Comparison of ENCODE assay signal across 14 mouse cellular contexts in the genomic region with DNA sequence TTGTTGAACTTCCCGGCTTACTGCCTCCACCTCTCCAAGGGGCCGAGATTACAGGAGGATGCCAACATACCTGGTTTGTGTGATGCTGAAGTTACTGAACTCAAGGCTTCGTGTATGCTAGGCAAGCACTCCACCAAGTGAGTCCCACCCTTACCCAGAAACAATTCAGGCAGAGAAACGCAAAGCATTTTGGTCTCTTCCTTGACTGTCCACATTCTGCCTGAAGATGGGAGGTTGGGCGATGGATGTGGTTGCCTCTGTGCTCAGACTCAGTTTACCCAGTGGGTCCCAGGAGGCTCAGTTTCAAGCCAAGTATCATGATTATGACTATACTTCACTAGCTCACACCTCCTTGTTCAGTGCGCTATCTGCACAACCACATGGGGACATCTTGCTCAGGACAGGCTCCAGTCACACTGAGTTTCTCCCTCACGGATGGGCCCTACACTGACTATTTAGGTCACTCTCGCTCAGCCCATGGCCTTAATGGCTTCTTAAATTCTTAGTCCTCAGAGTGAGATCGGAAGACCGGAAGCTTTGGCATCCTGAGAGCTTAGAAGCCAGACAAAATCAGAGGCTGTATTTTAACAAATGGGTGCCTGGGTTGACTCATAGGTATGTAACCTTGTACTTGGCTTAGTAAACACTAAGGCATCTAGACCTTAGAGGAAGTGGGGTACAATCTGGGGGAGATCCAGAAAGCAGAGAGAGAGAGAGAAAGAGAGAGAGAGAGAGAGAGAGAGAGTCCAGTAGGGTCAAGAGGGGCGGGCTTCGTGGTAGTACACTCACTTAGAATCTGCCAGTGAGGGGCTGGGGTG.
A peak's percentile ranks its signal among the peaks of the same experiment; 100 is the strongest.
DNase-seq lines count a peak whose midpoint lies in the region; ATAC-seq and TF ChIP-seq lines count a peak whose summit lies in the region.
"Had no signal": no experiment of that assay in that cellular context is flagged by ENCODE, and none has a peak within 500 bp of the region (broad histone marks: within the 10 kb centered on the region; RNA-seq: fewer than 3 reads in every experiment).

No protein-coding gene starts in this region.

- no peak for ATAC-seq in forebrain, embryonic 14.5 days
- ATAC-seq in liver, embryonic 15.5 days (ENCODE audit: insufficient read depth) = peak; percentile 76
- 0 out of 2 replicates have a peak, but pooled peaks have one; percentile 2 for ATAC-seq in common myeloid progenitor, adult 5-6 weeks (replicated peaks; ENCODE audit: low read depth, poor library complexity, severe bottlenecking)
- ATAC-seq: inflammation-experienced regulatory T-cells, adult 6 months had no signal

- peaks cover 75% of the 10 kb centered on the region for H3K27me3 ChIP-seq in forebrain, embryonic 10.5 days (ENCODE audit: poor library complexity, severe bottlenecking)
- no peaks in the 10 kb centered on the region; the same call in 1 of the 2 replicates for H3K27me3 ChIP-seq in forebrain, embryonic 14.5 days (replicated peaks; ENCODE audit: control insufficient read depth, insufficient read depth, low read length)
- H3K27me3 ChIP-seq in liver, embryonic 15.5 days = no peaks in the 10 kb centered on the region
- H3K27me3 ChIP-seq in cerebellum, adult 2 months (ENCODE audit: control insufficient read depth, insufficient read depth, low read length) = peaks cover 1% of the 10 kb centered on the region; the same call in 1 of the 2 replicates
- H3K27me3 ChIP-seq: embryonic facial prominence, embryonic 12.5 days; heart, embryonic 15.5 days; limb, embryonic 15.5 days had no signal

- no peak overlapping the region for H3K4me2 ChIP-seq in forebrain, embryonic 14.5 days (ENCODE audit: low read length)
- H3K4me2 ChIP-seq in liver, embryonic 15.5 days = peak overlapping the region; percentile 54
- H3K4me2 ChIP-seq: embryonic facial prominence, embryonic 12.5 days; heart, embryonic 15.5 days; limb, embryonic 15.5 days had no signal

- H3K9ac ChIP-seq in forebrain, embryonic 14.5 days (ENCODE audit: low read length) = no peak overlapping the region
- H3K9ac ChIP-seq in liver, embryonic 15.5 days = no peak overlapping the region
- H3K9ac ChIP-seq: embryonic facial prominence, embryonic 12.5 days; heart, embryonic 15.5 days; limb, embryonic 15.5 days had no signal

- DNase-seq in forebrain, embryonic 10.5 days (ENCODE audit: extremely low spot score, low spot score) = no peak
- no peak for DNase-seq in forebrain, embryonic 14.5 days (ENCODE audit: low spot score)
- DNase-seq in liver = no peak
- DNase-seq in spleen, postnatal 36 days (ENCODE audit: low spot score in 2 of 2) = peak; percentile 14 to 51
- no peak for DNase-seq in layer of hippocampus, adult 8-10 months (ENCODE audit: low spot score in 2 of 2)
- DNase-seq in cerebellum, adult 2 months = no peak
- DNase-seq: thymus, adult 2 months had no signal

- no peak for TF ChIP-seq CTCF in cerebellum, adult 2 months (IDR thresholded peaks at IDR 0.05; ENCODE audit: borderline replicate concordance, insufficient read depth, low read depth, low read length)

- 91% methylated on average over 12 of the region's 12 CpGs for WGBS in forebrain, embryonic 10.5 days
- WGBS in forebrain, embryonic 14.5 days = 89% methylated on average over 12 of the region's 12 CpGs
- 58% methylated on average over 12 of the region's 12 CpGs for WGBS in liver, embryonic 15.5 days (ENCODE audit: insufficient replicate concordance)
- 88% methylated on average over 12 of the region's 12 CpGs for WGBS in cerebellum, adult 2 months

- H3K4me1 ChIP-seq in forebrain, embryonic 10.5 days = peaks cover 64% of the 10 kb centered on the region
- peaks cover 10% of the 10 kb centered on the region; the same call in 1 of the 2 replicates for H3K4me1 ChIP-seq in forebrain, embryonic 14.5 days (ENCODE audit: control insufficient read depth, insufficient read depth, low read length)
- peaks cover 34% of the 10 kb centered on the region for H3K4me1 ChIP-seq in liver, embryonic 15.5 days (replicated peaks)
- no peaks in the 10 kb centered on the region for H3K4me1 ChIP-seq in cerebellum, adult 2 months (ENCODE audit: control insufficient read depth, insufficient read depth, low read length)
- H3K4me1 ChIP-seq: embryonic facial prominence, embryonic 12.5 days had no signal

- peak overlapping the region; percentile 83 for H3K27ac ChIP-seq in forebrain, embryonic 10.5 days
- no peak overlapping the region for H3K27ac ChIP-seq in forebrain, embryonic 14.5 days (ENCODE audit: low read depth, low read length)
- H3K27ac ChIP-seq in liver, embryonic 15.5 days (replicated peaks) = peak overlapping the region; percentile 91
- H3K27ac ChIP-seq in cerebellum, adult 2 months (ENCODE audit: insufficient read depth, low read length) = no peak overlapping the region
- H3K27ac ChIP-seq: embryonic facial prominence, embryonic 12.5 days; heart, embryonic 15.5 days; limb, embryonic 15.5 days; macrophage had no signal

- H3K36me3 ChIP-seq in forebrain, embryonic 10.5 days (replicated peaks) = no peaks in the 10 kb centered on the region
- H3K36me3 ChIP-seq in forebrain, embryonic 14.5 days (ENCODE audit: control insufficient read depth, insufficient read depth, low read length) = no peaks in the 10 kb centered on the region
- H3K36me3 ChIP-seq in liver, embryonic 15.5 days (replicated peaks) = no peaks in the 10 kb centered on the region
- H3K36me3 ChIP-seq: embryonic facial prominence, embryonic 12.5 days; heart, embryonic 15.5 days; limb, embryonic 15.5 days had no signal

- TF ChIP-seq POLR2A in cerebellum, adult 2 months (IDR thresholded peaks at IDR 0.05; ENCODE audit: borderline replicate concordance, insufficient read depth, low read length) = no peak

- no peak overlapping the region for H3K4me3 ChIP-seq in forebrain, embryonic 10.5 days
- H3K4me3 ChIP-seq in forebrain, embryonic 14.5 days (ENCODE audit: low read depth, low read length) = no peak overlapping the region
- no peak overlapping the region for H3K4me3 ChIP-seq in liver, embryonic 15.5 days (replicated peaks)
- no peak overlapping the region for H3K4me3 ChIP-seq in cerebellum, adult 2 months (replicated peaks; ENCODE audit: insufficient read depth, low read depth, low read length)
- H3K4me3 ChIP-seq: embryonic facial prominence, embryonic 12.5 days; heart, embryonic 15.5 days; limb, embryonic 15.5 days had no signal

- H3K9me3 ChIP-seq in forebrain, embryonic 10.5 days = peaks cover 8% of the 10 kb centered on the region; the same call in 1 of the 2 replicates
- no peaks in the 10 kb centered on the region for H3K9me3 ChIP-seq in forebrain, embryonic 14.5 days (replicated peaks; ENCODE audit: control insufficient read depth, low read length)
- no peaks in the 10 kb centered on the region for H3K9me3 ChIP-seq in liver, embryonic 15.5 days (replicated peaks)
- H3K9me3 ChIP-seq: embryonic facial prominence, embryonic 12.5 days; heart, embryonic 15.5 days; limb, embryonic 15.5 days had no signal

Comparison
In these comparisons a context has a peak if more than half of its experiments do, and no peak if none do; other contexts are left out.
1. H3K27ac ChIP-seq: peak in forebrain, embryonic 10.5 days (single experiment) and liver, embryonic 15.5 days (single experiment); none in forebrain, embryonic 14.5 days (single experiment) and cerebellum, adult 2 months (single experiment).
2. DNase-seq: peak in spleen, postnatal 36 days (2 of 2); none in forebrain, embryonic 10.5 days (single experiment), forebrain, embryonic 14.5 days (single experiment), liver (single experiment), layer of hippocampus, adult 8-10 months (0 of 2) and cerebellum, adult 2 months (0 of 2).